Mouse (Mus musculus) right cerebral cortex, postnatal 10 days (tissue): ENCODE measurements at regions not wholly inside any gene's neighbourhood (a gene's known extent, or its start where the extent isn't known, plus 50 kb on each side); places are given as distances from the start of the nearest gene placed in this dataset.
A peak's percentile ranks its signal among the peaks of the same experiment; 100 is the strongest.
"Not testable (repeated sequence)": the region's sequence is repeated elsewhere in the genome, so short reads cannot be mapped to it uniquely, and the experiment has no call there.

ENCODE experiments used
- DNase-seq, 2 experiments: peaks; one replicate each; pipeline ENCODE4 v3.0.0; 2021; ENCODE audit warnings: low spot score in 2 of 2

DNA sequence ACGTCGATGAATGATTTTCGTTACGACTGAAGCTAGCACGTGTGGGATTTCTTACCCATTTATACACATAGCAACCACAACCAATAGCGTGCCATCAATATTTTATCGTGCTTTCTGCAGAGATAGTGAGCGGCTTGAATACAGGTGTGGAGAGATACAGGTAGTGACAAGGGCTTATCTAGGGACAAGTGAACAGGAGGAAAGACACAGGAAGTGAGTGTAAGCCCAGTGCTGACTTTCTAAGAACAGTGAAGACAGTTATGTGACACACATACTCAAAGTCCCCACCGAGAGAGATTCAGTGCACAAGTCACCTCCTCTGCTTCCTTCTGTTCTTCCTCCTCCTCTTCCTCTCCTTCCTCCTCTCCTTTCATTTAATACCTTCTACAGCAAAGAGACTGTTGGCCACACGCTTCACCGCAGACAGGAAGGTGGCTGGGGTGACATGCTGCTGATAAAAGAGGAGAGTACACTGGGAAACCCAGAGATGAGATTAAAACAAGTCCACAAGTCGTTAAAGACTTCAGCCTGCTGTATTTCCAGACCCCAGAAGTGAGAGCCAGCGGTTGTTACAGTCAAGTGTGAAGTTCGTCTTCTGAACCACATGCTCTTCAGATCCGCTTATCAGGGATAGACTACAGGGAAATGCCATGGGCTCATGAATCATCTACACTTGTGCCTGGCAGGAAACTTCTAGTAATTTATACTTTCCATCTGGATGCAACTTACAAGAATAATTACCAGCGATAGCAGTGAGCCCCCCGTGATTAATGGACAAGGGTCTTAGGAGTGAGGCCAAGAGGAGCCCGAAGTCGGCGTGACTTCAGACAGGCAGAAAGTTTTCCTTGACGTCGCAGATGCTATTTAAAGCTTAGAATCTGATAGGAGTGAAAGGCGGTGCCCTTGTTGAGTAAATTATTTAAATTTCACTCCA is 180.5 kb downstream of the Gxylt1 start:
- DNase-seq = no peak

DNA sequence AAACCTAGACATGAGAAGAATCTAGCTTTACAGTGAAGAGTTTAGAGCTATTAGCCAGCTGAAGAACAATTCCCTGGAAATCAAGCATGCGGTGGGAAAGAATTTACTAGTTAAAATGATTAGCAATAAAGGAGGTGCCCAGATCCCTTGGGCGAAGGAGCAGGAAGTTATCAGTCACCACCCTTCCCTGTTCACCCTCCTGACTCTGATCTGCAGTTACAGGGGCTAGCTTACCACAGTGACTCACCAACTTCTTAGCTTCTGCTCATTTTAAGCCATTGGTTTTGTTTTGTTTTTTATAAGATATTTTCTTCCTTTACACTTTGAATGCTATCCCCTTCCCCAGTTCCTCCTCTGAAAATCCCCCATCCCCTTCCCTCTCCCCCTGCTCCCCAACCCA is 183.6 kb downstream of the Gxylt1 start:
- DNase-seq = no peak

DNA sequence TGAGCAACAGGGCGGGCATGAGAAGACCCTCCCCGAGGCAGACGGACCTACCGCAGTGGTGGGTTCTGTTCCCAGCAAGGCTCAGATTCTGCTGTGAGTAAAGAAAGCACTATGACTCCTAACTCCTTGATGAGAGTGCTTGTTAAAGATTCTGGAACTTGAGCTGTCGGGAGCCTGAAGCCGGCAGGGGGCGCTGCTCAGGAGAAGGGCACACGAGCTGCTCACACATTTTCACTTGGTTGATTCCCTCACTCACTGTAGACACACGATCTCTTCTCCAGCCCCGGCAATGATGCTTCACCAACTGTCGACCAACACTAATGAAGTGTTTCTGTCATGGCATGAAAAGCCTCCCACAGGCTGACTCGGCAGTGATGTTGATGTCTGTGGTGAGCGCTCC is 185.6 kb downstream of the Gxylt1 start:
- peak; percentile 40 to 67 for DNase-seq

DNA sequence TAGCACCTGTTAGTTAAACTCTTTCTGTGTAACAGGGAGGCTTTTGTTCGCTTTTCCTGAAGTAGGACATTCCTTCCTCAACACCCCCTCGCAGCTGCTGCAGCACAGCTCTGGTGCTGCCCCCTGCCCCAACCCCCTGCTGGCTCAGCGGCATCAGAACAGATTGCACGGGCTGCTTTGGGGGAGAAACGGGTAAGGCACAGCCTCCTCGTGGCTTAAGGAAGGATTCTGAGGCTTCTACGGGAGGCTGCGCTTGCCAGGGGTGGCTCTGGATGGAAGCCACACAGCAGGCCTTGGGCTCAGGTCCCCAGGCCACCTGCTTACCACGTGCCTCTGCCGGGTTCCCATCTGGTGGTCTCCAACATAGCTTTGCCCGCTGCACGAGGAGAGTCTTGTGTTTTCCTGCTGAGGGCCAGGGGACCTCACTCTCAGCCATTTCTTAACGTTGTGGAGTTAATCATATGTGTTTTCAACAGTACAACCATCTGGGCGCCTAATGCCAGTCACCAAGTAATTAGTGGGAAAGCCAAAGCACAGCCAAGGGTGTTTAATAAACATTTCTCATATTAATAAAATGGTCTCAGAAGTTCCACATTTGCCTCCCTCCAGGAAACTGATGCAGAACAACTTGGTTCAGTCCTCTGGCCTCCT is 189.9 kb downstream of the Gxylt1 start:
- peak; percentile 63 to 65 for DNase-seq

DNA sequence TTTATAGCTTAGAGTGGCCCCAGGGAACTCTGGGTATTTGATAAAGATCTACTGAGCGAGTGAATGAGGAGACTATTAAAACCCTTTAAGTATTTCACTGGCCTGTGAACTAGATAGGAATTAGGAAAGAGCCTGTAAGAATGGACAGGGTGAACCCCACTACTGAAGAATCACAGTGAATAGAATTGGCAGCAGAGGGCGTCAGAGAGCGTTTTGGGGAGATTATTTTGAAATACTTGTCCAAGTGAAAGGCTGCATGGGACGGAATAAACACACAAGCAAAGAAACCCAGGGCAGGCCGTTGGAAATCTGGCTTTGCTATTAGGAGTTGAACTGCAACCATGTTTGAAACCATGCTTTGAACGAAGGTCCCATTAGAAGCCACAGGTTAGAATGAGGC is 200.9 kb downstream of the Gxylt1 start:
- no peak for DNase-seq

DNA sequence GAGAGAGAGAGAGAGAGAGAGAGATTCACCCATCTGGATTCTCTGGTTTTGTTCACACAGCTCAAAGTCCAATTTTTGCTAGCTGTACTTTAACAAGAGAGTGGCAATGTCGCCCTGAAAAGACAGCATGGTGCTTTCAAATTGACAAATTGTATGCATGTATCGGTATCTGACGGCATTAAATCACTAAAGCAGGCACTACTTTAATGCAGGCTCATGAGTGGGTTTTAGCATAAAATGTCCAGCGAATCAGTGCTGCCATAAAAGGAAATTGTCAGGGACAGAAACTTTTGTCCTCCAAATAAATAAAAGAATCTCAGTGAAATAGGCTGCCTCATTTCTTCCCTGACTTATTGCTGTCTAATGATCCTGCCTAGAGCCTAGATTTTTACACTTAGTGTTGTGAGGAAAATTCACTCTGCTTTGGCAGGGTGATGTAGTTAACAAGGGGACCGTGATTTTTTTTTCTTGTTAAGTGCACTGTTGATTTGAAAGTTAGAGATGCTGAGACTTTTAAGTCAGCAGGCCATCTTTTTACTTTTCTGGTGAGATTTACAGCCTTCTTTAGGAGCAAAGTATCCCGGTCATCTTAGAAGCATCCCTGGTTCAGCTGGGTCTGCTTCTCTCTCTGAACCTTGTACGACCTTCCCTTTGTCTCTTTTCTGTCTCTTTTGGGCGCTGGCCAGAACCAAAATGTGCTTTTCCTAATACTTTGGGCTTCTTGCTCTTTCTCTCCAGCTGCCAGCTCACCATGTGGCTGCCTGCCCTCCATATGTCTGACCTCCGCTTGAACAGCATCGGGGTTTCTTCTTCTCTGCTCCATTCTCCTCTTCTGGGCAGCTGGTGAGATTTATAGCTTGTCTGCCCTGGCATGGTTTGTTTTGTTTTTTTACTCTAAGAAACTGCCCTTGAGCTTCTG is 212.5 kb downstream of the Gxylt1 start:
- DNase-seq = peak; percentile 26 to 36

DNA sequence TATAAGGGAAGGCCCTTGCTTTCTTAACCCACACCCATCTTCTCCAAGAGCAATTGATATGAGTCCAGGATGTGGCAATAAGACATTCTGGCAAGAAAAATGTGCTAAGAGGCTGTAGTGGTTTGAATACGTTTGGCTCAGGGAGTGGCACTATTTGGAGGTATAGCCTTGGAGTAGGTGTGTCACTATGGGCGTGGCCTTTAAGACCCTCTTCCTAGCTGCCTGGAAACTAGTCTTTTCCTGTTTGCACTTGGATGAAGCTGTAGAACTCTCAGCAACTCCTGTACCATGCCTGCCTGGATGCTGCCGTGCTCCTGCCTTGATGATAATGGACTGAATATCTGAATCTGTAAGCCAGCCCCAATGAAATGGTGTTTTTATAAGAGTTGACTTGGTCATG is 221.5 kb downstream of the Gxylt1 start:
- DNase-seq = no peak

DNA sequence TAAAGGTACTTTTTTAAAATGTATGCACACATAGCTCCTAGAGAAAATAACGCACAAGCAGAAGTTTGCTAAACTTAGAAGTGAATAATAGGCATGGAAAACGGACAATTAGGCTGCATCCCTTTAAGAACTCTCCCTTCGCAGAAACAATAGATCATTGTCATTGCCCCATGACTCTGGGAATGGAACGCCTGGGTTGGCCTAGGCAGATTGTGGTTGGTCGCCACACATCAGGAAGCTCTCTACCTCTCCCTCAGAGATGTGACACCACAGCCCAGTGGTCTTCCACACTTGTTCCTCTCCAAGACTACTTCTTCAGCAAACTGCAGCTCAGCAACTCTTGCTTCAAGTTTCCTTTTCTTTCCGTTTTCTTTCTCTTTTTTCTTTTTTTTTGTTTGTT is 247.8 kb downstream of the Gxylt1 start:
- no peak for DNase-seq

DNA sequence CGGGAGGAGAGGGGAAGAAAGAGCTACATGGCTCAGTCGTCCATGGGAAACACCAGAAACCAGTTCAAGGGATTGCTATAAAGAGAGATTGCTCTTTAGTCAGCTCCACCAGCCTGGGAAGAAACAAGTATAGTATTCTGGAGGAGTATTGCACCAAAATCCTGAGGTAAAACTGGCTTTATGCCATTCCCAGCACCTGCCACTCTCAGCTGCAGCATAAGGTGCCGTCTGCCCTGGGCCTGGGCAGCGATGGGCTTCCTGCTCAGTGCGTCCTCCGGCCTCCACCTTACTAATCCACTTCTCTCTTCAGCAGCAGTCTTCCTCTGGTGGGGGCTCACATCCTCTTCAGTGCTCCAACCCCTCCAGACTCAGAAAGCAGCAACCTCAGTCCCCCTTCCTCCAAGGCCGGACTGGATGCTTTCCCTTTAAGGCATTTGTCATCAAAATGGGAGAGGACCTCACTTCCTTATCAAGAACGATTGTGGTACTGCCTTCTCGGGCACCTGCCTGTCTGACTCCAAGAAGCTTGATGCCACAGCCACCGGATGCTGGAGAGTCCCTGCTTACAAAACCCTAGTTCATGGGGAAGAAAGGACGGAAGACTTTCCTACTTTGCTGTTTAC is 248.4 kb downstream of the Gxylt1 start:
- DNase-seq = no peak

DNA sequence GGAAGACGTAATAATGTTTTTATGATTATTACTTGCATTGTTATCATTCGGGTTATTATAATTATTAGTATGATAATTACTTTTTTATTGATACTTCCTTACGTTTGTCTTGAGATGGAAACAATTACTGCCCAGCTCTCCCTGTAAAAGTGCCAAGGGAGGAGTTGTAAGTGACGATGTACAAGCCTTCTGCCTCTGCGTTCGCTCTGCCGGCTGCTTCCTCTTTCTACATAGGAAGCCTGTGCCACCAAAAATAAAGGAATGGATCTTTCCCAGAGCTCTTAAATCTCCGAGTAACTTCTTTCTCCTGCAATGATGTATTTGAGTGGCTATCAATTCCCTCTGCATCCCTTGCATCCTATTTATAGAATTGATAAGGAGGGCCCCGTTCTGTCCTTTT is 249.2 kb downstream of the Gxylt1 start:
- no peak for DNase-seq

DNA sequence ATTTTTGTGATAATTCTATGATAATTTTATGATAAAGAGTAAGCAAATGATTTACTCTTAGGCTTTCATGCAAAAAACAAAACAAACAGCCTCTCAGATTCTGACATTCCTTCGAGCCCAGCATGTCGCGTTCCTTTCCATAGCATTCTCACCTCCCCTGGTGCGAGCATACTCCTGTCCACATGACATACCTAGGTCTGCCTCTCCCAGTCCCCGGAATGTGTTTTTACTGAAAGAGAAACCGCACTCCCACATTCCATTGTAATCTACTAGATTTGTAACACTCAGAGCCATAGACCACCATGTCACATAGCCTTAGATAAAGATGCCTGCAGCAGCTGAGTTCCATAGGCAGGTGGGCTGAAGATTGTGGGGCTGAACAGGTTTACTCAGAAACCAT is 250.8 kb downstream of the Gxylt1 start:
- no peak for DNase-seq

DNA sequence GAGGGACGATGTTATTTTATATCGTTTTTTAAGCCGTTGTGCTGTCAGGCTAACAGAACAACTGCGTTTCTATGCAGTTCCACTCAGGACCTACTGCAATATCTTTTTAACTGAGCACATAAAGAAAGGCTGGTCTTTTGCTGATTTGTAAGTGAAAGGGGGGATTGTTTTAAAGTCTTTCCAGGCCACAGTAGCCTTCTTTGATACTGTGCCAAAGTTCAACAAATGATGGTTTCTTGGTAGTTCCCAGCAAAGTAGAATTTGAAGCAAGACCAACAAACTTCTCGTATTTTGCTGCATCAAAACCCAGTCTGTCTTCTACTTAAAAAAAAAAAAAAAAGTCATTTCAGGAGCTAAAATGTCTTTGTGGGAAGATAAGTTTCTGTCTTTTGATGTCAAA is 263.8 kb downstream of the Gxylt1 start:
- no peak for DNase-seq

DNA sequence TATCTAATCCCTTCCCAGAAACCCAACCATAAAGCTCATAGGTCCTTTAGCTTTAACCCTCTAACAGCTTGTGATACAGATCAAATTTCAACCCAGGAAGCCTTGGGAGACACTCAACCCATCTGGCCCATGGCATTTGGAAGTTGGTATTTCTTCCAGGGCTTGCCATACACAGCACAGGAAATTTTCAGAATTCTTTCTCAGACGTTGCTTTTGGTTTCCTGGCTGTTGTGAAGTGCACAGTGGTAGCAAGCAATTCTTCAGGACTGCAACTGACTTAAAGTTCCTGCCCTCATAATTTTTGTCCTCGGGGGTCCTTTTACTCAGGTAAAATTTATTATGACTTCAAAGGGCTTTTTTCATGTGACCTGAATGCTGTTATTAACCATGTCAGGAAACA is 264.4 kb downstream of the Gxylt1 start:
- DNase-seq = no peak

DNA sequence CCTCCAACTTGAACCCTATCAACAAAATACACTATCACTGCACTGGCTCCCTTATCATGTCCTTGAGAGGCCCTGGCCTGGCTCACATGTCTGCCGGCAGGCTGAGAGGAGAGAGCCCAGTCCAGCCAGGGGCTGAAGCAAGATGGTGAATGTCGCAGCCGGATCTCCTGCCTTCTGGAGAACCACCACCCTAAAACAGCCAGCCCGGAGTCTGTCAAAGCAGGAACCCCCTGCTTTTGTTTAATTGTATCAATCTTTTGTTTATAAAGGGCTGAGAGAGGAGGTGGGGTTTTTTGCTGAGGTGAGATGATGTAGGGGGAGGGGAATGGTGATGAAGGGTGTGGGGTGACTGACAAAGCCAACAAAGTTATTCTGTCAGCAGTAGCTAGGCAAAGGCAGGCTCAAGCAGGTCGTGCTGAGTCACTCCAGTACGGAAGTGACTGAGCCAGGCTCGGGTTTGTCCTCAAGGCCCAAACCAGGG is 269.2 kb downstream of the Gxylt1 start:
- DNase-seq = no peak

DNA sequence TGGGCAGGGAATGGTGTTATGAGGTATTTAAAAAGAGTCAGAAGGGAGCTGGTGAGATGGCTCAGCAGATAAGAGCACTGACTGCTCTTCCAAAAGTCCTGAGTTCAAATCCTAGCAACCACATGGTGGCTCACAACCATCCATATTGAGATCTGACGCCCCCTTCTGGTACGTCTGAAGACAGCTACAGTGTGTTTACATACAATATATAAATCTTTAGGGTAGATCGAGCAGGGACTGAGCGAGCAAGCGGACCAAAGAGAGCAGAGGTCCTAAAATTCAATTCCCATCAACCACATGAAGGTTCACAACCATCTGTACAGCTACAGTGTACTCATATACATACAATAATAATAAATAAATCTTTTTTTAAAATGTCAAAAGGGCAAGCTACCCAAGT is 269.8 kb downstream of the Gxylt1 start:
- not testable (repeated sequence) for DNase-seq

DNA sequence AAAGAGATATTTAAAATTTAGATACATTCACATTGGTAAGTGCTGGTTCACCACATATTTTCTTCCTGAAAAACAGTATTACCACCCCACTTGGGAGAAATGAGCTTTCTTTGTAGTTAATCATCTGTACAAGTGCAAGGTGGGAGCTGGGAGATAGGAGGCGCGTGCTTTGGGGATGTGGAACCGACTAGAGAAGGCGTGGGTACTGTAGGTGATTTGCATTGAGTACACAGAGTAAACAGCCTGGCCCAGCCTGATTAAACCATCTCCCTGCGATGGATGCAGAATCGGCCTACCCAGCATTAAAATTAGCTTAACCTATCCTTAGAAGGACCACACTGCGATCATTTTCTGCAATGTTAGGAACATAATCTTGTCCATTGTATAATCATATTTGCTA is 270.4 kb downstream of the Gxylt1 start:
- DNase-seq = no peak

DNA sequence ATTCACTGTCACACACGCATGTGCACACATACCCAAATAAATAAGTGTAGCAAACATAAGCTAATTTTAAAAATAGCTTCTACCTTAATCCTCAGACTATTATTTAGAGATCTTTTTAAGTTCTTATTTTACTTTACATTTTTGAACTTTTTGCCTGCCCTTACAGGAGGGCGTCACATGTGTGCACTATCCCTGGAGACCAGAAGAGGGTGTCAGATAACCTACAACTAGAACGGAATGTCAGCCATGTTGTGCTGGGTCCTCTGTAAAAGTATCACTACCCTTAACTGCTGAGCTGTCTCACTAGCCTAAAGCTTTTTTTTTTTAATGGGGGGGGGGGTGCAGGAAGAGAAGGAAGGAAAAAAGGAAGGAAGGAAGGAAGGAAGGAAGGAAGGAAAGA is 271.7 kb downstream of the Gxylt1 start:
- DNase-seq = no peak

DNA sequence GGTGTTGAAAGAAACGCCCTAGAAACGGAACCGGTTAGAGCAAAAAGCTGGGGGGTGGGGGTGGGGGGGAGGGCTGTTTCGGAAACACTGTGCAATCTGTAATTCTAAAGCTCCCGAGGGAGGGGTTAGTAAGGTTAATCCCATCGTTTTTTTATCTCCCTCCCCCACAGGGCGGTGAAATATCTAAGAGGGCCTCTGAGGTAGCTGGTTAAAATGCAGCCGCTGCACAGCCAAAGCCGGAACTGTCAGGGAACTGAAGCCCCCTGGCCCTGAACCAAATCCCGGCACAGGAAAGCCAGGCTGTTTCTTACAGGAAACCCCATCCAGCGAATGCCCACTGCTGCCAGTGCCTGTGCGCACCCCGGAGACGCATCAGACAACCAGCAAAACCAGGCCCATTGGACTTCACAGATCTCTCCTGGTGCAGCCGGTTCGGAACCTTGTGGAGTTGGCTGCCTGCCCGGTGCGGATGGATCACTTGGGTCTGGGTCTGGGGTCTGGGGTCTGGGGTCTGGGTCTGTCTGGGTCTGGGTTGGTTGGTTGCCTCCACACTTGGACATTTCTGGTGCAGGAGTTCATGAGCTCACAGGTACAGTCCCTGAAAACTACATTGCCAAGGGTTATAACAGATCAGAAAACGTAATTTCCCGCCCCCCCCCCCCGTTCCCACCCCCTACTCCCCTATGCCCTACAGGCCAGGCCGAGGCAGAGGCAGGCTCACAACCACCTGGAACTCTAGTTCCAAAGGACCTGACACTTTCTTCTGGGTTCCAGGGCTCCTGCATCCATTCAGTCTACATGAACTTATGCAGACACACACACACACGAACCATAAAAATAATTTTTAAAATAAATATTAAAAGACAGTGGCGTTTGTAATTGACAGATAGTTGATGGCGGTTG is 272.7 kb downstream of the Gxylt1 start:
- peak; percentile 86 to 87 for DNase-seq

DNA sequence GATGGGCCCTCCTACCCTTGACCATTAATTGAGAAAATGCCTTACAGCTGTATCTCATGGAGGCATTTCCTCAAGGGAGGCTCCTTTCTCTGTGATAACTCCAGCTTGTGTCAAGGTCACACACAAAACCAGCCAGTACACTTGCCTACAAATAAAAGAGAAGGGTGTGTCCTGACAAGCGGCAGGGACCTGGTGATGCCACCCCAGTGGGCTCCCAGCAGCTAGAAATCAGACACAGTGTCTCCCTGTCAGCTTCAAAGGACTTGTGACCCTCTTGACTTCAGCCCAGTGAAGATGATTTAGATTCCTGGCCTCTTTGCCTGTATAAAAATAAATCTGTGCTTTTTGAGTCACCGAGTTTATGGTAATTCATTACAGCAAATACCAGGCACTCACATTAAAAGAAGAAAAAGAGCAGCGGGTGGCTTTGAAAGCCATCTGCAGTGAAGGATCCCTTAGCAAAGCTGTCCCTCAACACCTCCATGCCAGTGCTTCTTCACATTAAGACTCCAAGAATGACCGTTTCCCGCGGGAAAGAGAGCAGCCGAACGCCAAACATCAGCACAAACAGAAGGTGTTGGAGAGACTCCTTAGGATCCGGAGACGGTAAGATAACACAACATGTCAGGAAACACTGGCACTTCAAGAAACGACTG is 273.5 kb downstream of the Gxylt1 start:
- DNase-seq = no peak

DNA sequence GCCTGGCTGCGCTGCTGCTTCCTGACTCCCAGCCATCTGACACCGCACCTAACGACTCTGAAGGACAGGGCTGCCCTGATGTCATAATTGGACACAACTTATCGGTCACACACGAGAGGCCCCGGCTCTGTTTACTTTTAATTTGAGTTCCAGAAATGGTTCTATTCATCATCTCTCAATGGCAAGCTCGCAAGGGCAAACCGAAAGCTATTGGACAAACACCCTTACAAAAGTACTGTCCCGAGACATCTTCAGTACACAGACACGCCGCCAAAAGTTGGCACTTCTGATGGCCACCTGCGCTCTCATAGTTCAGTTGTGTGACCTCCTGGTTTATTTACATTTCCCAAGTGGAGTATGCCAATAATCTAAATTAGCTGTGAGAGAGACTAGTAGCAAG is 274.9 kb downstream of the Gxylt1 start:
- DNase-seq = no peak
